Comparison of ENCODE assay signal across 15 mouse cellular contexts in the genomic region with DNA sequence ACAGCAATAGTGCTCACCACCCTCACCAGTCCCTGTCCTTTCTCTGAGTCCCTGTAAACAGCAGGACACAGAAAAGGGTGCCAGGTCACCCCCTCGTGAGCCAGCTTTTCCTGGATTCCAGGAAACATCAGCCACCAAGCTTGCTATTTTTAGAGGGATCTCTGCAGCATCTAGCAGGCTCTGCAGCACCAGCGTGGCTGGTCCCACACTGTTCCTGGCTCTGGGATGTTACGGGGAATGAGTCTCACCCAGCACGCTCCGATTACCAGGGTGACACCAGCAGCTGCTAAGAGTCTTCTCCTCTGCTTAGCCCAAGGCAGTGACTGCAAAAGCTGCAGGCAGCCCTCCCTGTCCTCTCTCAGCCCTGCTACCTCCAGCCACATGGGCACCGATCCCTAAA. TPM values are rescaled to one million over a fixed set of nuclear protein-coding genes. Genes with fewer than 3 reads are reported as not detected.
DNase-seq lines count a peak whose midpoint lies in the region; ATAC-seq lines count a peak whose summit lies in the region.
"Had no signal": no experiment of that assay in that cellular context is flagged by ENCODE, and none has a peak within 500 bp of the region (broad histone marks: within the 10 kb centered on the region; RNA-seq: fewer than 3 reads in every experiment).

No protein-coding gene starts in this region.

- H3K27ac ChIP-seq in limb, embryonic 15.5 days = no peak overlapping the region
- no peak overlapping the region for H3K27ac ChIP-seq in hindbrain, embryonic 14.5 days
- H3K27ac ChIP-seq: midbrain, embryonic 10.5 days had no signal

- peak; percentile 50; the same call in 1 of the 2 replicates for ATAC-seq in limb, embryonic 15.5 days (ENCODE audit: insufficient number of reproducible peaks, low FRiP score, low TSS enrichment, low read depth)
- ATAC-seq in hindbrain, embryonic 14.5 days (ENCODE audit: low FRiP score) = no peak
- ATAC-seq: activated CD4-positive, CD25-positive, alpha-beta regulatory T cell, adult 4 months; inflammation-experienced regulatory T-cells, adult 6 months had no signal

- H3K9ac ChIP-seq in limb, embryonic 15.5 days = no peak overlapping the region
- H3K9ac ChIP-seq in hindbrain, embryonic 14.5 days = no peak overlapping the region

- DNase-seq in frontal cortex, postnatal 36 days (ENCODE audit: low spot score in 2 of 2) = peak; percentile 59 to 60
- no peak for DNase-seq in frontal cortex, postnatal 10 days (ENCODE audit: low spot score in 2 of 2)
- peak; percentile 10 to 47 for DNase-seq in kidney, postnatal 25 days
- no peak for DNase-seq in kidney, postnatal 4 days
- peak; percentile 40 for DNase-seq in gastrocnemius, postnatal 14 days
- DNase-seq in hindbrain, embryonic 14.5 days (ENCODE audit: low spot score) = no peak
- DNase-seq in testis, postnatal 10 days (ENCODE audit: low spot score) = no peak
- DNase-seq: B cell, adult 2 months had no signal

- H3K36me3 ChIP-seq in limb, embryonic 15.5 days = no peaks in the 10 kb centered on the region
- H3K36me3 ChIP-seq in hindbrain, embryonic 14.5 days (replicated peaks; ENCODE audit: control insufficient read depth, insufficient read depth) = no peaks in the 10 kb centered on the region
- H3K36me3 ChIP-seq: midbrain, embryonic 10.5 days had no signal

- WGBS in limb, embryonic 15.5 days = 21% methylated on average over 6 of the region's 6 CpGs
- 31% methylated on average over 6 of the region's 6 CpGs for WGBS in hindbrain, embryonic 14.5 days

- no peak overlapping the region for H3K4me2 ChIP-seq in limb, embryonic 15.5 days
- H3K4me2 ChIP-seq in hindbrain, embryonic 14.5 days (replicated peaks) = no peak overlapping the region

- peaks cover 15% of the 10 kb centered on the region; the same call in 1 of the 2 replicates for H3K4me1 ChIP-seq in limb, embryonic 15.5 days
- H3K4me1 ChIP-seq in hindbrain, embryonic 14.5 days (replicated peaks; ENCODE audit: control insufficient read depth, insufficient read depth, low read length) = peaks cover 29% of the 10 kb centered on the region

- H3K4me3 ChIP-seq in limb, embryonic 15.5 days = no peak overlapping the region
- no peak overlapping the region for H3K4me3 ChIP-seq in hindbrain, embryonic 14.5 days (replicated peaks; ENCODE audit: low read length)
- H3K4me3 ChIP-seq: midbrain, embryonic 10.5 days had no signal

- intact Hi-C loops in gastrocnemius, postnatal 14 days (cut with DNase I; ENCODE audit: low total_unique reads) = no loop called here

- 0 out of 2 replicates have a peak, but pooled peaks cover 6% of the 10 kb centered on the region for H3K27me3 ChIP-seq in limb, embryonic 15.5 days
- no peaks in the 10 kb centered on the region for H3K27me3 ChIP-seq in hindbrain, embryonic 14.5 days (ENCODE audit: control insufficient read depth, insufficient read depth, low read length)

- no peaks in the 10 kb centered on the region for H3K9me3 ChIP-seq in limb, embryonic 15.5 days
- no peaks in the 10 kb centered on the region for H3K9me3 ChIP-seq in hindbrain, embryonic 14.5 days (ENCODE audit: control insufficient read depth, low read length)
- H3K9me3 ChIP-seq: midbrain, embryonic 10.5 days had no signal

RNA-seq across cellular contexts. Expression of gene Odf3l1, which starts 31.6 kb away (rescaled TPM):
- under 1 TPM in 1 of 2 experiments, not detected in 1; 0.80 TPM for total RNA-seq in gastrocnemius, postnatal 14 days (2021)
- polyA plus RNA-seq in limb, embryonic 15.5 days (2015; fragmentation: Nextera tagmentation; extraction: Ambion mirVana) = 1.00 and 3.4 TPM in 2 replicates
- polyA plus RNA-seq in hindbrain, embryonic 14.5 days (2014; fragmentation: Nextera tagmentation; extraction: Ambion mirVana) = not detected in 2 replicates
- total RNA-seq: layer of hippocampus, postnatal 14 days; MEL had no signal
- polyA plus RNA-seq: activated CD4-positive, CD25-positive, alpha-beta regulatory T cell, adult 4 months; inflammation-experienced regulatory T-cells, adult 6 months; liver, embryonic 16.5 days; midbrain, embryonic 10.5 days had no signal

RNA-seq across cellular contexts. Expression of gene Cspg4, which starts 31.9 kb away (rescaled TPM):
- 10 to 100 TPM; 13.8 to 20.6 TPM for total RNA-seq in gastrocnemius, postnatal 14 days (2021)
- 49.1 and 52.2 TPM in 2 replicates for polyA plus RNA-seq in limb, embryonic 15.5 days (2015; fragmentation: Nextera tagmentation; extraction: Ambion mirVana)
- 5.5 and 6.8 TPM in 2 replicates for polyA plus RNA-seq in hindbrain, embryonic 14.5 days (2014; fragmentation: Nextera tagmentation; extraction: Ambion mirVana)
- polyA plus RNA-seq: inflammation-experienced regulatory T-cells, adult 6 months had no signal

RNA-seq across cellular contexts. Expression of gene Lingo1, which starts 36.6 kb away (rescaled TPM):
- under 1 TPM; 0.47 to 0.82 TPM for total RNA-seq in gastrocnemius, postnatal 14 days (2021)
- 3.6 and 4.5 TPM in 2 replicates for polyA plus RNA-seq in limb, embryonic 15.5 days (2015; fragmentation: Nextera tagmentation; extraction: Ambion mirVana)
- 57.3 and 65.9 TPM in 2 replicates for polyA plus RNA-seq in hindbrain, embryonic 14.5 days (2014; fragmentation: Nextera tagmentation; extraction: Ambion mirVana)
- total RNA-seq: MEL had no signal
- polyA plus RNA-seq: activated CD4-positive, CD25-positive, alpha-beta regulatory T cell, adult 4 months; inflammation-experienced regulatory T-cells, adult 6 months had no signal

Comparison
In these comparisons a context has a peak if more than half of its experiments do, and no peak if none do; other contexts are left out.
1. DNase-seq: peak in frontal cortex, postnatal 36 days (2 of 2), kidney, postnatal 25 days (2 of 2) and gastrocnemius, postnatal 14 days (single experiment); none in frontal cortex, postnatal 10 days (0 of 2), kidney, postnatal 4 days (0 of 2), hindbrain, embryonic 14.5 days (single experiment) and testis, postnatal 10 days (single experiment).
2. RNA of gene Lingo1, which starts 36.6 kb away (polyA plus RNA-seq): 57.3 to 65.9 TPM in hindbrain, embryonic 14.5 days; 3.6 to 4.5 TPM in limb, embryonic 15.5 days; every median in the first group is over 10 times any median in the second.